Mouse (Mus musculus): ENCODE measurements around the gene Sim1.

Sim1 gene

GRCm38 (mm10) chr10:50894170-50894991 is at the start of gene Sim1:
TSS of gene Sim1 (plus strand) at chr10:50894754.
- in situ Hi-C loops (cut with MboI; ENCODE audit: low pct_unique_long_range_greater_than_20kb in 1 of 2, low sequenced_read_pairs in 2 of 2, unreplicated experiment in 1 of 2) = no loop called here

DNA sequence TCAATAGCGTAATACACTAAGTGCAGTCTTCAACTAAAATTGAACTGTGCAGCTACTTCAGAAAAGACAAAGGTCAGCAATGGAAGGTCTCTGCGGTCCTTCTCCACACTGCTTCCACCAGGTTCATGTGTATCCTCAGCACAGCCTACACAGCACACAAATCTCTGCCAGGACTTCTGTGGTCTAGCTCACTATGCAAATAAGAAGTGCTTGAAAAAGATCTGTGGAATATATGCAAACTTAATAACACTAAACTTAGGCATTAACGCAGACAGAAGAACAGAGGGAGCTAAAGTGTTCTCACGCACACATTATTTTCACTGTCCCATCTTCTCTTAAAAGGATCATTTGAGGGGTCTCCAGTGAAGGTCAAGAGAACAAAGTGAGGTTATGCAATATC is 26.4 kb upstream of the Sim1 start:
- in situ Hi-C loops (cut with MboI; ENCODE audit: low pct_unique_long_range_greater_than_20kb in 1 of 2, low sequenced_read_pairs in 2 of 2, unreplicated experiment in 1 of 2) = no loop called here

DNA sequence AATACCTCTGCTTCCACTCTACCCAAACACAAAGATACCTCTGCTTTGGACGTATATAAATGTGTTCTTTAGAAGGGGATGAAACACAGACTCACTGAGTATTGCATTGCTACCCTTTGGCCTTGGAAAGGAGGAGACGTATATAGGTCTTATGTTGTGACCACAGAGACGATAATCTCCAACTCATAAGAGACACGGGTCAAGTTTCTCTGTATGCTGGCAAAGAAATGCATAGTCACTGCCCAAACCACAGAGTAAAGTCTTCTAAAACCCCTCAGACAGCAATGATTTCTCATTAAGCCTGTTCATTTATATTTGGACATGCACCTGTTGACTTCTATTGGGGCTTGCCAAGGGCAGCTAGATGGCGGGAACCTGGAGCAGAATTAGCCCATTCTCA is 17.6 kb upstream of the Sim1 start:
- in situ Hi-C loops (cut with MboI; ENCODE audit: low pct_unique_long_range_greater_than_20kb in 1 of 2, low sequenced_read_pairs in 2 of 2, unreplicated experiment in 1 of 2) = no loop called here

DNA sequence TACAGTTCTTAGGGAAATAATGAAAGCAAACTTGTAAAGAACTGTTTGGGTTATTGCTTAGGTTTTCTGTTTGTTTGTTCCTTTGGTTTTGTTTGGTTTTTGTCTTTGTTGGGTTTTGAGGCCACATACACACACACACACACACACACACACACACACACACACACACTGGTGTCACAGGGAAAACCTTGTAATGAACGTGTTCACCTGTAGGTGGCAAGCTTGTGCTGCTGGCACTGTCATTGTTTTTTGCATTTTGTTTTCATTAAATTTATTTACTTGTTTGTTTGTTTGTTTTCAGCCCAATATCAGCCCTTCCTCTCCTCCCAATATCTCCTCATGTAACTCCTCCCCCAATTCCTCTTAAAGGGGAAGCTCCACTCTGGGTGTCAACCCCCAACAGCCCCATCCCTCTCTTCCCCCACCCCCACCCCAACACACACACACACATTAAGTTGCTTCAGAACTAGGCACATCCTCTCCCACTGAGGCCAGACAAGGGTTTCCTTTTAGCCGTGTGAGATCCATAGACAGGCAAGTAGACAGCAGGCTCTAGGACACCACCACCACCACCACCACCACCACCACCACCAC is 13.0 kb upstream of the Sim1 start:
- in situ Hi-C loops (cut with MboI; ENCODE audit: low pct_unique_long_range_greater_than_20kb in 1 of 2, low sequenced_read_pairs in 2 of 2, unreplicated experiment in 1 of 2) = no loop called here

GRCm38 (mm10) chr10:50882366-50882765 is 12.2 kb upstream of the Sim1 start:
- in situ Hi-C loops (cut with MboI; ENCODE audit: low pct_unique_long_range_greater_than_20kb in 1 of 2, low sequenced_read_pairs in 2 of 2, unreplicated experiment in 1 of 2) = no loop called here

DNA sequence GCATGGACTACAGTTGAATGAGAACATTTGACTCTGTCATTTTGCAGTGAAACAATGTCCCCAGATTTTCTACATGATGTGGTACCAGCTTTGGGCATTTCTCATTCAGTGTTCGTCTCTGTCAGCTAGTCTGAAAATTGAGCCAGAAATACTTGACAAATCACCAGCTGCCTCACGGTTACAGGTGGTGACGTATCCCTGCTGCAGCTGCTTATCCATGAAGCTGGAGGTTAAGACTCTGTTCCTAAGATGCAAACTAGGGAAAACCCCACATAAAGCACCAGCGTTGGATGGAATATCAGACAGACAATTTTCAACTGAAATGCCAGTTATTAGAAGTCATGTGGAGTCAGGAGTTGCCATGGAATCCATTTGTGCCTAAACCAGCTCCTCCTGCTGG is 8.2 kb upstream of the Sim1 start:
- in situ Hi-C loops (cut with MboI; ENCODE audit: low pct_unique_long_range_greater_than_20kb in 1 of 2, low sequenced_read_pairs in 2 of 2, unreplicated experiment in 1 of 2) = no loop called here

DNA sequence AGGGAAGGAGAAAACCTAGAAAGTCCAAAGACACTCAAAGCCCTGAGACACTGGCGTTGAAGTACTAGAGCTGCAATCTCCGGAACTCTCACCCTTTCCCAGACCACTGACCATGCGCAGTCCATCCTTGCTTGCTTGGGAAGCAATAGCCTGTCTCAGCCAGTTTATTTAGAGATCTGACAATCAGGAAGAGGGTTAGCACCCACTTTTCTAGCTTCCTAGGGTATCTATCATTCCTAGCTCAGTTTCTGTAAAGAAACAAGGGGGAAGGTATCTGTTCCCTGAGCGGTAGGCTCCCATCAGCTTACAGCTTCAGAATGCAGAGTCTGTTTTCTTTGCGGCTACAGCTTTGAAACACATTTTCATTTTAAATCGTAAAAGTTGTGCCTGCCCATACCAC is 3.9 kb upstream of the Sim1 start:
- in situ Hi-C loops (cut with MboI; ENCODE audit: low pct_unique_long_range_greater_than_20kb in 1 of 2, low sequenced_read_pairs in 2 of 2, unreplicated experiment in 1 of 2) = no loop called here

DNA sequence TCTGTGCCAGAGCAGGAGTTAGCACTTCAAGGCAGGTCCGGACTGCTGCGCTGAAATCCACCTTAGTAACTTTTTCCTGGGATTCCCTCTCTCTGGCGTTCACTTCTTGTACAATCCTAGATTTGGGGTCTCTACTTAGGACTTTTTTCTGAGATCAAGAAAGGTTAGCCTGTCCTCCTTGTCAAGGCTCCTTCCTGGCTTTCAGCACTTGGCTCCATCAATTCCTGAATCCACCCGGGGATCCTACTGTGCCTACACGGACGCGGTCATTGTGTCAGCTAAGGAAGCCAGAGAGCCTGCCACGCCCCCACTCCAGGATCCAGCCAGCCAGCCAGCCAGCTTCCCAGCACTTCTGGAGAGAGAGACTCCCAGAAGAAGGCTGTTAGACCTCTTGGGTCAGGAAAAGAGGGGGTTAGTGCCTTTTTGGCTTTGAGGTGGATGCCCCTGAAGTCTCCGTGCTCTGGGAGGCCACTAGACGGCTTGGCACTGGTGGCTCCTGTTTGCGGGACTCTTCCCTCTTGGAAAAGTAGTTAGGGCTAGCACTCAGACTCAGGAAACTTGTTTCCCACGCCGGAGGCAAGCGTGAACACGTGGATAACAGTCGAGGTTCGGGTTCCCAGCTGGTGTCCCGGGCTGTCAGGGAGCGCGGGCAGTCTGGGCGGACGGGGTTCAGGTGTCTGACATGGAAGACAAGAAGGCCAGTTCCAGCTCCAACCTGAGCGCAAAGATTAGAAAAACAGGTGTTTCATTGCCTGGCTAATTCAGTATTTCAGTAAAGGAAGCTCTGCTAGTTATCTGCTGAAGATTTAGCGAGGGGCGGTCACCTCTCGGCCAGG is 2.5 kb upstream of the Sim1 start:
- in situ Hi-C loops (cut with MboI; ENCODE audit: low pct_unique_long_range_greater_than_20kb in 1 of 2, low sequenced_read_pairs in 2 of 2, unreplicated experiment in 1 of 2) = no loop called here

GRCm38 (mm10) chr10:50892751-50893320 is 1.7 kb upstream of the Sim1 start:
- in situ Hi-C loops (cut with MboI; ENCODE audit: low pct_unique_long_range_greater_than_20kb in 1 of 2, low sequenced_read_pairs in 2 of 2, unreplicated experiment in 1 of 2) = no loop called here

- in situ Hi-C loops (cut with MboI; ENCODE audit: low pct_unique_long_range_greater_than_20kb in 1 of 2, low sequenced_read_pairs in 2 of 2, unreplicated experiment in 1 of 2) = no loop called here
Measured at GRCm38 (mm10) chr10:50893546-50893945, 1.0 kb upstream of the Sim1 start.

DNA sequence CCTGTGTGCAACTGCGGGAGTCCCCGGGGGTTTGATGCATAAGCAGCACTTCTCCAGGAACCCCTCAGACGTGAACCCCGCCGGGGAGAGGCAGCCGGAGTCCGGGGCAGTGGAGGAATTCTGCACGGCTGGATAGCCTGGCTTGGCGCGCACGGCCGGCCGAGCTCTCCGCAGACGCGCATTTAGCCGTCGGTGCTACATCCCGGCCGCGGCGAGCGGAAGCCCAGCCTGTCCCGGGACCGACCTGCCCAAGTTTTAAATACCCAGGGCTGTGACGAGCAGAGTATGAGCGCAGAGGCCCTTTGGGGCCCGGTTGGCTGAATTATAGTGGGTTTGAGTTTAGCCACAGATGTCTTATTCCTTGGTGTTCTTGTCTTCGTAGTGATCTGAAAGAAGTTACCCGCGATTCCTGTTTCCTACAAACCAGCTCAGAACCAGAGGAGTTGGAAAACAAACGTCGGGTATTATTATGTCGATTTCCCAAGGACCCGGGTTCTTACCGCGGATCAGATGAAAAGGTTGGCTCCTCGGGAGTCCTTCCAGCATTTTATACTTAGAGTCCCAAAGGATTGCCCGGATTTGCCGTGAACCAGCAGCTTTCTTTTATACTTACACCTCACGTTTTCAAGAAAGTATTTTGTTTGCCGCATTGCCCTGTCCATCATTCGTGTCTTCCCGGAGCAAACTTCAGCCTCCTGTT is 687 bp downstream of the Sim1 start:
- in situ Hi-C loops (cut with MboI; ENCODE audit: low pct_unique_long_range_greater_than_20kb in 1 of 2, low sequenced_read_pairs in 2 of 2, unreplicated experiment in 1 of 2) = no loop called here

- in situ Hi-C loops (cut with MboI; ENCODE audit: low pct_unique_long_range_greater_than_20kb in 1 of 2, low sequenced_read_pairs in 2 of 2, unreplicated experiment in 1 of 2) = no loop called here
Measured at GRCm38 (mm10) chr10:50895881-50896766, 1.6 kb downstream of the Sim1 start.

GRCm38 (mm10) chr10:50896767-50897390 is 2.3 kb downstream of the Sim1 start:
- in situ Hi-C loops (cut with MboI; ENCODE audit: low pct_unique_long_range_greater_than_20kb in 1 of 2, low sequenced_read_pairs in 2 of 2, unreplicated experiment in 1 of 2) = no loop called here

DNA sequence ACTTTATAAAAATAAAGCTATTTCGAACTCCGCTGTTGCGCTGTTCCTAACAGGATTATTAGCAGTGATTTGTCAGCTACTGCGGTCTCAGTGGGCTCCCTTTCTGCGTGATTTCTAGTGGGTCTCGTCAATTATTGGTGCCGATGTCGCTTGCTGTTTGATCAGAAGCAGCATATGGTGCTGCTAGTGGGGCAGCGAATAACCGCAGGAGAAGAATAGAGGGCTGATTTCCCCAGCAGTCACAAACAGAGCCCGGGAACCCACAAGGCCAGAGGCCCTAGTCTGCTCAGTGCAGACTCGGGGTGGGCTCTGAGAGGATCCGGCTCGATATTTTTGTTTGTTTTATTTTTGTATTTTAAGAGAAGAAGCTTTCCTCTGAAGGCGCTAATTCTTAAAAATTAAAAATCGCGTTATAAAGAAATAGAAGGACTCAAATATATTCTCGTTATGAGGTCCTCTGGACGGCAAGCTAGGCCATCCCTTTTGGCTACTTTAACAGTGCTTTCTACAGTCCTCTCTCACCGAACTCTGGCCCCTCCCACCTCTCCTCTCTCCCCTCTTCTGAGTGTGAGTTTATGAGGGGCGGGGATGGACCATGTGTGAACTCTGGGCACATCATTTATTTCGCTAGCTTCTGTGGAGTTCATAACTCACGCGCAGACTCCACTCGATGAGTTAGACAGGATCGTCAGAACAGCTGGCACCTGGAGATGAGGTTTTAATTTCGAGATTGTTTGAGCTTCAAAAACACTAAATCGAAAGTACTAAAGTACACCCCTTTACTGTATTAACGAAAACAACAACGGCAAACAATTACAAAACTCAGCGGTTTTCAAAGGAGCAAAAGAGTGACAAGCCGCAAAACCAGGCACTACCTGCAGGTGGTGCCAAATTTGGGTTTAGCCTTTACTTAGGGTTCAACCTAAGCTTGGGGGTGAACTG is 3.2 kb downstream of the Sim1 start:
- in situ Hi-C loops (cut with MboI; ENCODE audit: low pct_unique_long_range_greater_than_20kb in 1 of 2, low sequenced_read_pairs in 2 of 2, unreplicated experiment in 1 of 2) = no loop called here

- in situ Hi-C loops (cut with MboI; ENCODE audit: low pct_unique_long_range_greater_than_20kb in 1 of 2, low sequenced_read_pairs in 2 of 2, unreplicated experiment in 1 of 2) = no loop called here
Measured at GRCm38 (mm10) chr10:50898621-50899020, 4.1 kb downstream of the Sim1 start.

Measured in mouse embryonic stem cell (cell line).